Mouse (Mus musculus): ENCODE data around the gene Flvcr2. TPM values are rescaled to one million over a fixed set of nuclear protein-coding genes. Genes with fewer than 3 reads are reported as not detected.

Gene Flvcr2
- polyA plus RNA-seq, 1 experiment from 2014 or later: 2.6 TPM

- Histone ChIP-seq H3K4me1 (ENCODE audit: control insufficient read depth, insufficient read depth, low read length) (no peaks in the 10 kb centered on the region), H3K27ac (ENCODE audit: low read depth, low read length) (no peak overlapping the region), H3K9ac (ENCODE audit: low read length) (no peak overlapping the region), H3K36me3 (ENCODE audit: control insufficient read depth, insufficient read depth, low read length) (no peaks in the 10 kb centered on the region), H3K9me3 (replicated peaks; ENCODE audit: control insufficient read depth, low read length) (no peaks in the 10 kb centered on the region), H3K4me2 (ENCODE audit: low read length) (no peak overlapping the region), H3K27me3 (replicated peaks; ENCODE audit: control insufficient read depth, insufficient read depth, low read length) (no peaks in the 10 kb centered on the region), H3K4me3 (ENCODE audit: low read depth, low read length) (no peak overlapping the region)
- WGBS: 66% methylated on average over 6 of the region's 6 CpGs
- DNase-seq (ENCODE audit: low spot score) (peak; percentile 27), ATAC-seq (no peak)
These were observed 46.5 kb downstream of the Flvcr2 start for GRCm38 (mm10) chr12:85792821-85793346.

GRCm38 (mm10) chr12:85794094-85794493 lies 47.8 kb downstream of the Flvcr2 start:
- H3K36me3 ChIP-seq (ENCODE audit: control insufficient read depth, insufficient read depth, low read length): no peaks in the 10 kb centered on the region
- H3K9me3 ChIP-seq (replicated peaks; ENCODE audit: control insufficient read depth, low read length): no peaks in the 10 kb centered on the region
- H3K4me2 ChIP-seq (ENCODE audit: low read length): no peak overlapping the region
- no peak overlapping the region for H3K27ac ChIP-seq (ENCODE audit: low read depth, low read length)
- DNase-seq (ENCODE audit: low spot score) (no peak), ATAC-seq (no peak)
- no peak overlapping the region for H3K9ac ChIP-seq (ENCODE audit: low read length)
- WGBS: 76% methylated on average over 2 of the region's 2 CpGs
- no peaks in the 10 kb centered on the region for H3K27me3 ChIP-seq (replicated peaks; ENCODE audit: control insufficient read depth, insufficient read depth, low read length)
- H3K4me3 ChIP-seq (ENCODE audit: low read depth, low read length): no peak overlapping the region
- H3K4me1 ChIP-seq (ENCODE audit: control insufficient read depth, insufficient read depth, low read length): no peaks in the 10 kb centered on the region

GRCm38 (mm10) chr12:85795551-85795950 lies 49.2 kb downstream of the Flvcr2 start:
- no peak overlapping the region for H3K27ac ChIP-seq (ENCODE audit: low read depth, low read length)
- no peaks in the 10 kb centered on the region for H3K9me3 ChIP-seq (replicated peaks; ENCODE audit: control insufficient read depth, low read length)
- H3K4me2 ChIP-seq (ENCODE audit: low read length): no peak overlapping the region
- no peak overlapping the region for H3K4me3 ChIP-seq (ENCODE audit: low read depth, low read length)
- no peak for ATAC-seq
- no peaks in the 10 kb centered on the region for H3K27me3 ChIP-seq (replicated peaks; ENCODE audit: control insufficient read depth, insufficient read depth, low read length)
- no peaks in the 10 kb centered on the region for H3K36me3 ChIP-seq (ENCODE audit: control insufficient read depth, insufficient read depth, low read length)
- 90% methylated on average over 1 of the region's 1 CpGs for WGBS
- no peak for DNase-seq (ENCODE audit: low spot score)
- no peaks in the 10 kb centered on the region for H3K4me1 ChIP-seq (ENCODE audit: control insufficient read depth, insufficient read depth, low read length)
- no peak overlapping the region for H3K9ac ChIP-seq (ENCODE audit: low read length)

GRCm38 (mm10) chr12:85800031-85800430 lies 53.7 kb downstream of the Flvcr2 start:
- ATAC-seq (no peak), DNase-seq (ENCODE audit: low spot score) (no peak)
- H3K27ac ChIP-seq (ENCODE audit: low read depth, low read length): no peak overlapping the region
- no peaks in the 10 kb centered on the region for H3K36me3 ChIP-seq (ENCODE audit: control insufficient read depth, insufficient read depth, low read length)
- H3K9ac ChIP-seq (ENCODE audit: low read length): no peak overlapping the region
- H3K4me1 ChIP-seq (ENCODE audit: control insufficient read depth, insufficient read depth, low read length): no peaks in the 10 kb centered on the region
- no peak overlapping the region for H3K4me2 ChIP-seq (ENCODE audit: low read length)
- no peak overlapping the region for H3K4me3 ChIP-seq (ENCODE audit: low read depth, low read length)
- no peaks in the 10 kb centered on the region for H3K27me3 ChIP-seq (replicated peaks; ENCODE audit: control insufficient read depth, insufficient read depth, low read length)
- H3K9me3 ChIP-seq (replicated peaks; ENCODE audit: control insufficient read depth, low read length): no peaks in the 10 kb centered on the region
- 67% methylated on average over 9 of the region's 9 CpGs for WGBS

- Histone ChIP-seq H3K9me3 (replicated peaks; ENCODE audit: control insufficient read depth, low read length) (no peaks in the 10 kb centered on the region), H3K4me1 (ENCODE audit: control insufficient read depth, insufficient read depth, low read length) (no peaks in the 10 kb centered on the region), H3K4me2 (ENCODE audit: low read length) (no peak overlapping the region), H3K27me3 (replicated peaks; ENCODE audit: control insufficient read depth, insufficient read depth, low read length) (no peaks in the 10 kb centered on the region), H3K27ac (ENCODE audit: low read depth, low read length) (no peak overlapping the region), H3K4me3 (ENCODE audit: low read depth, low read length) (no peak overlapping the region), H3K36me3 (ENCODE audit: control insufficient read depth, insufficient read depth, low read length) (peaks cover 29% of the 10 kb centered on the region), H3K9ac (ENCODE audit: low read length) (no peak overlapping the region)
- 86% methylated on average over 6 of the region's 6 CpGs for WGBS
- ATAC-seq: no peak
- DNase-seq (ENCODE audit: low spot score): no peak
These were observed 63.4 kb downstream of the Flvcr2 start for GRCm38 (mm10) chr12:85809726-85810125.

- Histone ChIP-seq H3K36me3 (ENCODE audit: control insufficient read depth, insufficient read depth, low read length) (peaks cover 40% of the 10 kb centered on the region), H3K9me3 (replicated peaks; ENCODE audit: control insufficient read depth, low read length) (no peaks in the 10 kb centered on the region), H3K27me3 (replicated peaks; ENCODE audit: control insufficient read depth, insufficient read depth, low read length) (no peaks in the 10 kb centered on the region), H3K4me2 (ENCODE audit: low read length) (no peak overlapping the region), H3K27ac (ENCODE audit: low read depth, low read length) (no peak overlapping the region), H3K4me3 (ENCODE audit: low read depth, low read length) (no peak overlapping the region), H3K9ac (ENCODE audit: low read length) (no peak overlapping the region), H3K4me1 (ENCODE audit: control insufficient read depth, insufficient read depth, low read length) (no peaks in the 10 kb centered on the region)
- DNase-seq (ENCODE audit: low spot score) (no peak), ATAC-seq (no peak)
These were observed 64.6 kb downstream of the Flvcr2 start for GRCm38 (mm10) chr12:85810959-85811358.

GRCm38 (mm10) chr12:85811676-85812075 lies 65.3 kb downstream of the Flvcr2 start:
- Histone ChIP-seq H3K4me2 (ENCODE audit: low read length) (no peak overlapping the region), H3K36me3 (ENCODE audit: control insufficient read depth, insufficient read depth, low read length) (peaks cover 47% of the 10 kb centered on the region), H3K27ac (ENCODE audit: low read depth, low read length) (no peak overlapping the region), H3K9ac (ENCODE audit: low read length) (no peak overlapping the region), H3K4me3 (ENCODE audit: low read depth, low read length) (no peak overlapping the region), H3K27me3 (replicated peaks; ENCODE audit: control insufficient read depth, insufficient read depth, low read length) (no peaks in the 10 kb centered on the region), H3K4me1 (ENCODE audit: control insufficient read depth, insufficient read depth, low read length) (no peaks in the 10 kb centered on the region), H3K9me3 (replicated peaks; ENCODE audit: control insufficient read depth, low read length) (no peaks in the 10 kb centered on the region)
- no peak for ATAC-seq
- 99% methylated on average over 4 of the region's 4 CpGs for WGBS
- no peak for DNase-seq (ENCODE audit: low spot score)

- Histone ChIP-seq H3K9ac (ENCODE audit: low read length) (no peak overlapping the region), H3K4me3 (ENCODE audit: low read depth, low read length) (no peak overlapping the region), H3K4me1 (ENCODE audit: control insufficient read depth, insufficient read depth, low read length) (no peaks in the 10 kb centered on the region), H3K9me3 (replicated peaks; ENCODE audit: control insufficient read depth, low read length) (no peaks in the 10 kb centered on the region), H3K27me3 (replicated peaks; ENCODE audit: control insufficient read depth, insufficient read depth, low read length) (no peaks in the 10 kb centered on the region), H3K4me2 (ENCODE audit: low read length) (no peak overlapping the region), H3K27ac (ENCODE audit: low read depth, low read length) (no peak overlapping the region), H3K36me3 (ENCODE audit: control insufficient read depth, insufficient read depth, low read length) (peaks cover 56% of the 10 kb centered on the region)
- DNase-seq (ENCODE audit: low spot score): no peak
- 90% methylated on average over 2 of the region's 2 CpGs for whole genome bisulfite sequencing
- ATAC-seq: no peak
These were observed 67.3 kb downstream of the Flvcr2 start for GRCm38 (mm10) chr12:85813599-85813998.

GRCm38 (mm10) chr12:85822051-85822450 lies 75.7 kb downstream of the Flvcr2 start:
- ATAC-seq (no peak), DNase-seq (ENCODE audit: low spot score) (no peak)
- 77% methylated on average over 9 of the region's 9 CpGs for WGBS
- no peak overlapping the region for H3K27ac ChIP-seq (ENCODE audit: low read depth, low read length)
- no peak overlapping the region for H3K4me2 ChIP-seq (ENCODE audit: low read length)
- H3K9me3 ChIP-seq (replicated peaks; ENCODE audit: control insufficient read depth, low read length): no peaks in the 10 kb centered on the region
- H3K4me3 ChIP-seq (ENCODE audit: low read depth, low read length): no peak overlapping the region
- H3K4me1 ChIP-seq (ENCODE audit: control insufficient read depth, insufficient read depth, low read length): peaks cover 14% of the 10 kb centered on the region; the same call in 1 of the 2 replicates
- no peaks in the 10 kb centered on the region for H3K27me3 ChIP-seq (replicated peaks; ENCODE audit: control insufficient read depth, insufficient read depth, low read length)
- H3K9ac ChIP-seq (ENCODE audit: low read length): no peak overlapping the region
- H3K36me3 ChIP-seq (ENCODE audit: control insufficient read depth, insufficient read depth, low read length): peaks cover 30% of the 10 kb centered on the region

All from forebrain, embryonic 14.5 days (tissue).